16 mouse cellular contexts compared by ENCODE assay signal in genomic region chr10:98212876-98213587, GRCm38 (mm10).
A peak's percentile ranks its signal among the peaks of the same experiment; 100 is the strongest.
DNase-seq lines count a peak whose midpoint lies in the region; TF ChIP-seq lines count a peak whose summit lies in the region.
"Had no signal": no experiment of that assay in that cellular context is flagged by ENCODE, and none has a peak within 500 bp of the region (broad histone marks: within the 10 kb centered on the region; RNA-seq: fewer than 3 reads in every experiment).

No protein-coding gene starts in this region.

- peak overlapping the region; percentile 80 for H3K27ac ChIP-seq in layer of hippocampus, adult 2 months
- H3K27ac ChIP-seq: embryonic facial prominence, embryonic 13.5 days; forebrain, embryonic 12.5 days; gastrocnemius, adult 2 months; hindbrain, embryonic 12.5 days; limb, embryonic 13.5 days; liver, embryonic 15.5 days; midbrain, embryonic 10.5 days had no signal

- no peak overlapping the region for H3K4me3 ChIP-seq in layer of hippocampus, adult 2 months
- H3K4me3 ChIP-seq: embryonic facial prominence, embryonic 13.5 days; forebrain, embryonic 12.5 days; gastrocnemius, adult 2 months; hindbrain, embryonic 12.5 days; limb, embryonic 13.5 days; liver, embryonic 15.5 days; midbrain, embryonic 10.5 days had no signal

- TF ChIP-seq CTCF in layer of hippocampus, adult 2 months (conservative IDR thresholded peaks at IDR 0.05) = no peak

- peak; percentile 13 to 57 for DNase-seq in frontal cortex, adult 2 months (ENCODE audit: extremely low spot score in 1 of 2, low spot score in 1 of 2)
- DNase-seq in frontal cortex, postnatal 14 days (ENCODE audit: low spot score in 2 of 2) = no peak
- DNase-seq in layer of hippocampus, adult 2 months (ENCODE audit: low spot score in 2 of 2) = peak in 1 of 2 experiments; percentile 13
- no peak for DNase-seq in layer of hippocampus, postnatal 36 days
- peak; percentile 46 for DNase-seq in right cerebral cortex, adult 18-20 months
- no peak for DNase-seq in right cerebral cortex, postnatal 14 days
- peak; percentile 4 for DNase-seq in skeletal muscle tissue, adult 2 months (ENCODE audit: low read depth, low spot score)
- DNase-seq in adrenal gland, adult 2 months = no peak
- DNase-seq: cerebellum, adult 11-12 months; gastrocnemius, adult 2 months had no signal

Comparison
In these comparisons a context has a peak if more than half of its experiments do, and no peak if none do; other contexts are left out.
1. DNase-seq: peak in frontal cortex, adult 2 months (2 of 2), right cerebral cortex, adult 18-20 months (single experiment) and skeletal muscle tissue, adult 2 months (single experiment); none in frontal cortex, postnatal 14 days (0 of 2), layer of hippocampus, postnatal 36 days (0 of 2), right cerebral cortex, postnatal 14 days (single experiment) and adrenal gland, adult 2 months (single experiment).